Mouse (Mus musculus): Measurements from ENCODE around the gene Ubqln4.

- TF ChIP-seq CTCF (IDR thresholded peaks at IDR 0.05; ENCODE audit: insufficient read depth, low read depth, low read length) (no peak), POLR2A (IDR thresholded peaks at IDR 0.05; ENCODE audit: insufficient read depth, low read depth, low read length) (no peak)
These were observed 14.2 kb upstream of the Ubqln4 start for GRCm38 (mm10) chr3:88539397-88539796.
